Mouse (Mus musculus) cerebellum, adult 11 months (tissue): ENCODE results near the gene Fgd2.

Source experiments
- DNase-seq: peaks from one replicate; pipeline ENCODE4 v3.0.0; 2022

The Fgd2 gene

GRCm38 (mm10) chr17:29400044-29400443, 39.3 kb downstream of the Fgd2 start:
- no peak for DNase-seq

GRCm38 (mm10) chr17:29401741-29402268, 41.1 kb downstream of the Fgd2 start:
- no peak for DNase-seq

GRCm38 (mm10) chr17:29403179-29403578, 42.5 kb downstream of the Fgd2 start:
- no peak for DNase-seq

- no peak for DNase-seq
Measured at GRCm38 (mm10) chr17:29405501-29405900, 44.8 kb downstream of the Fgd2 start.

- DNase-seq, result no peak
Measured at GRCm38 (mm10) chr17:29406077-29406476, 45.4 kb downstream of the Fgd2 start.

- no peak for DNase-seq
Measured at GRCm38 (mm10) chr17:29407405-29407804, 46.7 kb downstream of the Fgd2 start.

- DNase-seq, result no peak
Measured at GRCm38 (mm10) chr17:29408364-29408763, 47.6 kb downstream of the Fgd2 start.

GRCm38 (mm10) chr17:29409800-29410343, 49.2 kb downstream of the Fgd2 start:
- DNase-seq, result no peak

- no peak for DNase-seq
Measured at GRCm38 (mm10) chr17:29411821-29412425, 51.2 kb downstream of the Fgd2 start.

GRCm38 (mm10) chr17:29414566-29414965, 53.9 kb downstream of the Fgd2 start:
- DNase-seq, result no peak

- DNase-seq, result no peak
Measured at GRCm38 (mm10) chr17:29415761-29416662, 55.3 kb downstream of the Fgd2 start.

- no peak for DNase-seq
Measured at GRCm38 (mm10) chr17:29416757-29417156, 56.0 kb downstream of the Fgd2 start.

GRCm38 (mm10) chr17:29418758-29419380, 58.2 kb downstream of the Fgd2 start:
- no peak for DNase-seq

GRCm38 (mm10) chr17:29419976-29420739, 59.4 kb downstream of the Fgd2 start:
- no peak for DNase-seq

GRCm38 (mm10) chr17:29421319-29421718, 60.6 kb downstream of the Fgd2 start:
- no peak for DNase-seq

GRCm38 (mm10) chr17:29422337-29422736, 61.6 kb downstream of the Fgd2 start:
- DNase-seq, result no peak

GRCm38 (mm10) chr17:29422912-29423504, 62.3 kb downstream of the Fgd2 start:
- DNase-seq, result no peak

- DNase-seq, result no peak
Measured at GRCm38 (mm10) chr17:29423991-29424390, 63.3 kb downstream of the Fgd2 start.

GRCm38 (mm10) chr17:29425345-29425744, 64.6 kb downstream of the Fgd2 start:
- no peak for DNase-seq

GRCm38 (mm10) chr17:29428213-29428612, 67.5 kb downstream of the Fgd2 start:
- no peak for DNase-seq

GRCm38 (mm10) chr17:29428826-29429225, 68.1 kb downstream of the Fgd2 start:
- DNase-seq, result no peak
